Mouse (Mus musculus): Measurements from ENCODE around the gene Gfm1.

Gfm1 gene

DNA sequence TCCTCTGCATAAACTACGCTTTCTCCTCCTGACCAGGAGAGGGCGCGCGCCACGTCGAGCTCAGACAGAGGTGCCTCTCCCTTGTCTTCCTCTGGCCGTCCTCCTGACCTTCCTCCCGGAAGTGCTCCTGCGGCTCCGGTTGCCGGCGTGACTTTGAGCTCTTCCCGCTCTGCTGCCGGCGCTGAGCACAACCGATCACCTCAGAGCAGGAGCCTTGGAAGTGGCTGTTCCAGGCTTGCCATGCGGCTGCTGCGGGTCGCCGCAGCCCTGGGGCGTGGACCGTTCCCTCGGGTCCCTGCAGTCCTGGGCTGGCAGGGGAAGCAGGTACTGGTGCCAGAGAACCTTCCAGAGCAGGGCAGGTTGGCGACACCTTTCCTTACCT lies at the start of gene Gfm1:
Gene Gfm1 (plus strand): TSS at position 98 of the 382 bp plus-strand sequence.
- under 1% methylated on average over 24 of the region's 24 CpGs for WGBS

DNA sequence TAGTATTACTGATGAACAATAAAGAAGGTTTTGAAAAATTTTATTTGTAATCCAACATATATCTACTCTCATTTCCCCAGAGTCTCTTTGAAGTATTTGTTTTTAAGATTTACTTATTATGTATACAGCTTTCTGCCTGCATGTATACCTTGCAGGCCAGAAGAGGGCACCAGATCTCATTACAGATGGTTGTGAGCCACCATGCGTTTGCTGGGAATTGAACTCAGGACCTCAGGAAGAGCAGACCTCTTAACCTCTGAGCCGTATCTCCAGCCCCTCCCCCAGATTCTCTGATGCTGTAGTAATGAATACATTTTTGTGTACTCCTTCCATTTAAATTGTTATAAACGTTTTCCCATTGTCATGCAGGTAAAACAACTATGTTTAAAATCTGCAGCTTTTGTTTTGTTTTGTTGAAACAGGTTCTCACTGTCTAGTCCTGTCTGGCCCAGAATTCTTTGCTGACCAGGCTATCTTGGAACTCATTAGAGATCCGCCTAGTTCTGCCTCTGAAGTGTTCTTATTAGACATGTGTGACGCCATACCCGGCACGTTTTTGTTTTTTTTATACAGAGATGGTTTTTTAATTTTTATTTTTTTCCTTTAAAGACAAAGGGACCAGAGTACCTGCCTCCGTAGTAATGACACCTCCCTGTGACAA lies 428 bp upstream of the Gfm1 start:
- WGBS = 24% methylated on average over 8 of the region's 8 CpGs

DNA sequence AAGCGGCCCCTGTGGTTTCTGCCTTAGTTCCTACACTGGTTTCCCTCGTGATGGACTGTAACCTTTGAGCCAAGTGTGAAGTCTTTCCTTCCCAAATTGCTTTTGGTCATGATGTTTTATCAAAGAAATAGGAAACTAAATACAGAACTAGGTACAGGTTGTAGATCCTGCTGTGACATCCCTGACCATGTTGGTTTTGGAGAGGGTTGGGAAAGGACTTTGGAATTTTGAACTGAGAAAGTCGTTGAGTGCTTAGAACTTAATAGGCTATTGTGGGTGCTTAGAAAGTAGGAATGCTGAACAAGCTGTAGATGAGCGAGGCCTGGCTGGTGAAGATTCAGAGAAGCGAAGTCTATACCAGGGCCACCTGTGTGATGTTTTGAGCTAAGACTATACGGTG lies 4.1 kb downstream of the Gfm1 start:
- 95% methylated on average over 6 of the region's 6 CpGs for WGBS

DNA sequence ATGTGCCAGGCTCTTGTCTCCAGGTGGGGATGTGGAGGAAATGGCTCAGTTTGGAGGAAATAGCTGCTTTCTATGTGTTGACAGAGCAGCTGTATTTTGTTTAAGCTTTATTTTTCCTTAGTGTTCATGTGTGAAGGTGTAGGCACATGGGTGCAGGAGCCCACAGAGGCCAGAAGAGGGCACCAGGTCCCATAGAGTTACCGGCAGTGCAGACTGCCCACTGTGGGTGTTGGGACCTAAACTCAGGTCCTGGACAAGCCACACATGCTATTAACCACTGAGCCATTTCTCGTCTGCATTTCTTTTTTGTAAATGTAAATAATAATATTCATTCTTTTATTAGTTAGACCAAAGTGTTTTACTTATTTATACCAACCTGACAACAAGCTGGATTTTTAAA lies 17.2 kb downstream of the Gfm1 start:
- WGBS = 88% methylated on average over 2 of the region's 2 CpGs

DNA sequence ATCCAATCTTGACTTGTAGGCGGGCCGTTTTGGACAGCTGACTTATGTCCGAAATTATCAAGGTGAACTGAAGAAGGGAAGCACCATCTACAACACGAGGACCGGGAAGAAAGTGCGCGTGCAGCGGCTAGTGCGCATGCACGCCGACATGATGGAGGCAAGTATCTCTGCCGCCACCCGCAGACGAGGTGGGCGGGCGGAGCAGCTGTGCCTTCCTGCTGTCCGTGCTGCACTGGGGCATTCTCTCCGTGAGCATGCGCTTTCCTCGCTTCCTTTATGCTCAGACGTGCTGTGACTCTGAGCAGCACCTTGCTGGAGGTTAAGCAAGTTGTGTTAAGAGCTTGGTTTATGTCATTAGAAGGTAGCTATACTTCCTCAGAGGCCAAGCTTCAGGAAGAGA lies 19.8 kb downstream of the Gfm1 start:
- WGBS = 80% methylated on average over 21 of the region's 21 CpGs

DNA sequence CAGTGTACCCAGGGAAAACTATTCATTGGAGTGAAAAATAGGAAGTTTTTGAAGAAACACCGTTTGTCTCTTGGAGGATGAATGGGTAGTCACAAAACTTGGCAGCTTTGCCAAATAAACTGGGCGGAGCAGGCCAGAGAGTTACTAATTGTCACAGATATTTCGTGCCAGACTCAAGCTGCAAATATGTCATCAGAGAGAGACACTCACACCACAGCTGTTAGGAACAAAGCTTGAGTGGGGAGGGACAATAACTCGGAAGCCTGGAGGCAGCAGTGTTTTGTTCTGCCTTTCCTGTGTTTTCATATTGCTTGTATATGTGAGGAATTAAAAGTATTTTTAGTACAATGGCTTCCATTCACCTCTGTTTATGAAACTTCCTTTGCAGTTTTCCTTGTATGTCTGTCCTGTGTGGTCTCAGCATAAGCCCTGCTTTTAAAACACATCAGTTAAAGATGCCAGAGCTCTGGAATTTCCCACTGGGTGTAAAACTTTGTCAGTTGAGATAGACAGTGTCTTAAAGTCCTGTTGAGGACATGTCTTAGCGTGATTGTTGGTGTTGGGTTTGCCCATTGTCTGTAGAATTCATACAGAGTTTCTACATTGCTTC lies 20.8 kb downstream of the Gfm1 start:
- WGBS = 51% methylated on average over 5 of the region's 5 CpGs

DNA sequence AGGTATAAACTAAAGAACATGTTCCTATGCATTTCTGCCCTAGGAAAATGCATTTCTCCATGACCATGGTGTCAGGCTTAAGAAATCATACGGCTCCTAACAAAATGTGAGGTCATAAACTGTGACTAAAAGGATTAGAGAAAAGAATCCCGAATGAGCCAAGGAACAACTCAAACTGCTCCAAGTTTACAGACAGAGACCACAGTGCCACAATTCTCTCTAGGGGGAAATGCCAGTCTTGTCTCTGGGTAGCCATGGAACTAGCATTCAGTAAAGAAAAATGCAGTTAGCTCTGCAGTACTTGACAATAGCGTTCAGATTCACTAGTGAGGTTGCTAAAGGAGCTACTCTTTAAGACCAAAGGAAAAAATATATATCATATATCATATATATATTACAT lies 30.0 kb downstream of the Gfm1 start:
- 63% methylated on average over 3 of the region's 3 CpGs for WGBS

DNA sequence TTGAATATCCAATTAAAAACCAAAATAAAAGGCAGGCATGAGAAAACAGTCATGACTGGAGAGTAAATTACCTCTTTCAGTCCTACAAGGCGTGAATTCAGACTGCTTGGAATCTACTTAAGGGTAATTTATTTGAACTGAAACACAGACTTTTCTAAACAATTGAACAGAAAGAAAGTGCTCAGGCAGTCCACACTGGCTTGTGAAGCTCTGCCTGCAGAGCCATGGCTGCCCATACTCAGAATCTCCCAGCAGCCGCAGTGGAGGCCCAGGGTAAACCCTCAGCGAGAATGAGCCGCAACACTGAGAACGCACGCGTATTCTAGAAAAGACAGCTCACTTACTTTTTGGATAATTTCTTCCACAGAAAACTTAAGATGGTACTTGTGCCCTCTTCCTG lies 32.1 kb downstream of the Gfm1 start:
- WGBS = 78% methylated on average over 7 of the region's 7 CpGs

DNA sequence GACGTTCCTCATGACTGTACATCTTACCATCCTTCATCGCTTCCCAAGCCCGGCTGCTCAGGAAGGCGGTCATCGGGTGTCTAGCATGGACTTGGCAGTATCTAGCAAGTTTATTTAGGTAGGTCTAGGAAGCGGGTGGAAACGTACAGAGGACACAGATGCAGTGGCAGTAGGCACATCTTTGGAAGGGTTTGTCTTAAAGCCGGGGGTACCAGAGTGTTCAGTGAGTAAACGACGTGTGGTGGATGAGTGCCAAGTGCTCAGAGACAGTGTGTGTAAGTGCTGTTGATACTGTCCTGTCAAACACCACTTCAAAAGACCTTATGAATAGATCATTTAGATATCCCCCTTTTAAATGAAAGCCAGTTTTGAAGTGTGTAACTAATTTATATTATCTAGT lies 32.7 kb downstream of the Gfm1 start:
- WGBS = 40% methylated on average over 10 of the region's 10 CpGs

DNA sequence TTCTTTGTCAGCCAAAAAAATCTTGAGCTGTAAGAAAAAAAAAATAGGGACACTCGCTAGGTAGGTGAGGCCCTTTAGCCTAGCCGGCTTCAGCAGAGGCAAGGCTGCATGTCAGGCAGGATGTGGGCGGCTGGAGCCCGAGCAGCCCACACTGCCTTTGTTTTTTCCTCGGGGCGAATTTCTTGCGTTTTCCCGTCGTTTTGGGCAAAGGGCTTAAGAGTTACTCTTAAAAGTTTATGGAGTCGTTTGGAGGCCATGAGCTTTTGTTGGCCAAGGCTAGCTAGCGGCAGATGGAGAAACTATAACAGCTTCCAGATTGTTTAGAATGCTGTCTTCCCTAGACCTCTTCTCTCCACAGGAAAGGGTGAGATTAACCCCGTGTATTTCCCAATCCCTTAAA lies 33.1 kb downstream of the Gfm1 start:
- 7% methylated on average over 12 of the region's 12 CpGs for WGBS

DNA sequence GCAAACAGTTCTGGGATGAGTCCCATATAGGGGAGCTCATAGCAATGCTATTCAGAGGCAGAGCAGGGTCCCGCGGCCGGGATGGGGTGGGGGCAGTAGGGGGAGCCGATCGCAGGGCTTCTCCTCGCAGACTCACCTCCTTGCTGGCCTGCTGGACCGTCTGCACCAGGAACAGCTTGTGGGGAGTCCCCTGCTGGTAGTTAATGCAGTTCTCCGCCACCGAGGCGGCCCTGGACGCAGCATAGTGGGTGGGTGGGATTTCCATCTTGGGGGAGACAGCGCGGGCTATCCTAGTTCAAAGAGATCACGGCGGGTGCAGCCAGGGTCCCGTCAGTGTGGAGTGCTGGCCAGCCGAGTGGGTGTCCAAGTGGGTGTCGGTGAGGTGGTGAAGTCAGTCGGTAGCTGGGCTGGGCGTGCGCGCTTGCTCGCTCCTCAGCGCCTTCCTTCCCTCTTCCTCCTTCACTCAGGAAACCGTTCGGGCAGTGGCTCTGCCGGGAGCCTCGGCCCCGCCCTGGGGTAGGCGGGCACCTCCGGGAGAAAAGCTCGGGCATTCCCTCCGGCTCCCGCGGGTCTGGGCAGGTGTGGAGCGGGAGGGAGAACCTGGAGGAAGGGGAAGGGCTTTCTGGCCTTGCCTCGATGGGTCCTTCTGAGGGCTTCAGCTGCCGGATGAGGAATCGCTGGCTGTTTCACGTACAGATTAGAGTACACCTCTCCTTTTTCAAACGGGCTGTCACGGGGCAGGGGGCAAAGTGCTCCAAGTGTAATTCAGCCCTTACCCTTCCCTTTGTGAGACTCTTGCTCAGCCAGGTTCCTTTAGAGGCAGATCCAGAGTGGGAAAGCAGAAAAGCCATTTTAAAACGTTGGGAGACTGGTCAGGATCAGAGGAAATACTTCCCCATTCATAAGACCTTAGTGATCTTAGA lies 33.8 kb downstream of the Gfm1 start, which contains the start of gene Lxn:
Gene Lxn (minus strand): TSS at position 477 of the 923 bp plus-strand sequence.
- 3% methylated on average over 43 of the region's 43 CpGs for WGBS

DNA sequence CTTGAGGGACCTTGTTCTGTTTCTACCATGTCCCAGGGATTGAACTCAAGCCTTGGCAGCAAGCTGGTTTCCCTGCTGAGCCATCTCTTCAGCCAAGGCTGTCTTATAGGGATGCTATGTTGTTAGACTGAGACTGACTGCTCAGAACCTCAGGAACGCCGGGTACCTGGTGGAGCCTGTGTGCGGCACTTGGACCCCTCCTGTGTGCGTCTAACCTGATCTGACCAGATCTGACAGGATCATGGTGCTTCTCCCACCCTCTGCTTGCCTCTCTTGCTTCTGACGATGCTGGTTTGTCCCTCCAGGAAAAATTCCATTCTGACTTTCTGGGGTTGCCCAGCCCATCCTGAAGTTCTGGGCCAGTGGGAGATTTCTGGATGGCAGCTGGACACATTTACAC lies 36.7 kb downstream of the Gfm1 start:
- WGBS = 95% methylated on average over 5 of the region's 5 CpGs

DNA sequence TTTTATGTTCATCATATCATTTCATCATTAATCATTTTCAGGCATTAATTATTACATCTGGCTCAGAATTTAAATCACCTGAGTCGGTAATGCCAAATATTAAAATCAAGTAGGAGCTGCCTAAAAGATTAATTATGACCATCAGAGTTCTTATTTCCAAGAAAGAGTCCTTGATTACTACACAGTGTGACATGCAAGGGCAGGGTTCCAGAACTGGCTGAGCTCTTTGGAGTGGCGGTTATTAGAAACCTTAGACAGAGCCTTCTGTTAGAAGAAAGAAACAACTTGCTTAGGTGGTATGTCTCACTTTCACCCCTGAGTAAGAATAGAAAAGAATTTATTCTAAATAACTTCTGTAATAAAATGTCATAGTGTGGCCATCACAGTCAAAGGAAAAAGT lies 37.4 kb downstream of the Gfm1 start:
- WGBS = 89% methylated on average over 2 of the region's 2 CpGs

DNA sequence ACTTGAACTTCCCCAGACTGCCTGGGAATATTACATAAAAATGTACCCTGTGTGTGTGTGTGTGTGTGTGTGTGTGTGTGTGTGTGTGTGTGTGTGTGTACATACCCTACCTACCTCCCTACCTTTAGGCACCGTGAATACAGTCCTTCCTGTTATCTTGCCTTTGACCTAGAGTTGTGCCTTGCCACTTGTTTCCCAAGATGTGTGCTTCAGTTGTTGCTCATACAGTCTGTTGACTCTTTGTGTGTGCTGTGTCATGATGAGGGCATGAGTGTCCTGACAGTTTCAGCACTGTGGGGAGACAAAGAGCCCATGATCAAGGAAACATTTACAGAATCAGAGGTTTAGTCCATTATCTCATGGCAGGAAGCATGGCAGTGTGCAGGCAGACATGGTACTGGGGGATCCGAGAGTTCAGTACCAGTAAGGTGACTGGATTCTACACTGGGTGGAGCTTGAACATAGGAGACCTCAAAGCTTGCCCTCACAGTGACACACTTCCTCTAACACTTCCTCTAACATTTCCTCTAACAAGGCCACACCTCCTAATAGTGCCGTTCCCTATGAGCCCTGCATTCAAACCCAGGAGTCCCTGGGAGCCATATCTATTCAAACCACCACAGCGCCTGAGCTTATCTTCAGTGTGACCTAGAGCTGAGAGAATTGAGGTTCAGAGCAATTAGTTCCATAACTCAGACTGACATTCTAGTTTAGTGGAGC lies 41.7 kb downstream of the Gfm1 start:
- 88% methylated on average over 4 of the region's 4 CpGs for WGBS

DNA sequence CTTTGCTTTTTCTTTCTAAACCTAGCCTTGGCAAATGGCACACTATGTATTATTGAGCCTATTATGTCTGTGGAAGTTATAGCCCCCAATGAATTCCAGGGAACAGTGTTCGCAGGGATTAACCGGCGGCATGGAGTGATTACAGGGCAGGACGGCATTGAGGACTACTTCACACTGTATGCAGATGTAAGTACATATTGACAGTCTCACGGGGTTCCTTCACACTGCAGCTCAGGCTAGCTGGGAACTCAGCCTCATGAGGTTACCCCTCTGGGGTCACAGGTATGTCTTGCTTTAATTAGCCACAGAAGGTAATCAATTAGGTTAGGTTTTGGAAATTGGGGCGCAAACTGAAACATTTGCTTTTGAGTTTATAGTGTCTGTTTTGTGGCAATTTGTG lies 43.5 kb downstream of the Gfm1 start:
- 93% methylated on average over 6 of the region's 6 CpGs for WGBS

DNA sequence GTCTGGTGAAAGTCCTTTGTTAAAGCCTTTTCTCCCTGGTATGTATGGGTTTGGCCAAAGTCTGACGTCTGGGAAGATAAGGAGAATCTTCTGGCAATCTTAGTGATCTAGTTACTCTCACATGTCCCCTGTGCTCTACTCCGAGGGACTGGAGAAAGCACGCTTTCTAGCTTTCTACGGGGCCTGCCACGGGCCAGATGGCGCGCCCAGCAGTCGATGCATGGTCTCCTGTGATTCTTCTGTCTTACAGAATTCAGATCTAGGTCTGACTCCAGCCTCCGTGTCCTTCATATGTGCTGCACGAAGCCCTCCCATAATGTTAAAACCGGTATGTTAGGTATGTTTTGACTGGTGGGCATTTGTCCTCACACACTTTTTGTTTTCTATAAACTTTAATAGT lies 49.9 kb downstream of the Gfm1 start:
- WGBS = 96% methylated on average over 11 of the region's 11 CpGs

DNA sequence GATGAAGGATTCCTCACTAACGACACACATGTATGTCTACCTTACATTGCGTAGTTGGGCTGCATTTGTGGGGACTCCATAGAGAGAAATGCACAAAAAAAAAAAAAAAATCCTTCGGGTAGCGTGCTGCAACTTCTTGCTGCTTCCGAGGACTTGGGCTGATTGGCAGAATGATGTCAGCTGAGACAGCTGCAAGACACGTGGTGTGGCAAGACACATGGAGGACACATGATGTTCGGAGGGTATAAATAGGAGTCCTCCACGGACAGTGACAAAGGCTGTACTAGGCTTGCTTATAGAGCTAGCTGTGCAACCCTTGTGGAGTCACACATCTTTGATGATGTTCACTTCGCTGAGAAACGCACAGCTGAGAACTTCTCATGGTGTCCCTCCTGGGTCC lies 52.5 kb downstream of the Gfm1 start:
- 88% methylated on average over 10 of the region's 10 CpGs for WGBS

DNA sequence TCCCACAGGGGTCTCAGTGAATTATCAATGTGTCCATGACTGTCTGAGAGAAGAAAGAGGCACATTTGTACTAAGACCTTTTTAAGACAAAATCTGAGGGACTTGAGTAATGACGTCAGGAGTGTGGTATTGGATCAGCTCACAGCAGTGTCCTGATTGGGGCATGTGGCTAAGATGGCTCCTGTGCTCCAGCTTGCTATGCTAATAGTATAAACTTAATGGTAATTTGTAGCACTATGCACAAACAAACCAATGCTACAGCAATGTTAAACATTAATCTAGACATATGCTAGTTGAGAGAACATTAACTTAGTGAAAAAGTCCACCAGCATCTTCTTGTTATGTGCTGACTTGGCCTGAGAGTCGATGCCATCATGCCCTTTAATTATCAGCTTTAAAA lies 55.3 kb downstream of the Gfm1 start:
- WGBS = 81% methylated on average over 2 of the region's 2 CpGs

DNA sequence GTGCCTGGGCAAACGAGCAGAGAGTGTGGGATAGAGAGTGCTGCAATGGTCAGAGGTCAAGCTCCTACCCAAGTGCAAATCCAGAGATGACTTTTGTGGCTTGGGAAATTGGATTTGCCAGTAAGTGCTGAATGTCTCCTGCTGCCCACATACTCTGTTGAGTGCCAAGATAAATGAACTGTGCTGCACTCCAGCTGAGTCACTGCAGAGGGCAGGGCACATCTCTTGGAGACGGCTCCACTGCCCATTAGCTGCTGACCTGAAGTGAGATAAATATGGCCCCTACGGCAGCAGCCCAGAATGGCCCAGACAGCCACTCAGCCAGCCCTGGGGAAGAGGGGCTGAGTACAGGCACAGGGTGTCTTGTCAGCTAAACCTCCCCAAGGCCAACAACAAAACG lies 60.3 kb downstream of the Gfm1 start:
- 73% methylated on average over 4 of the region's 4 CpGs for WGBS

DNA sequence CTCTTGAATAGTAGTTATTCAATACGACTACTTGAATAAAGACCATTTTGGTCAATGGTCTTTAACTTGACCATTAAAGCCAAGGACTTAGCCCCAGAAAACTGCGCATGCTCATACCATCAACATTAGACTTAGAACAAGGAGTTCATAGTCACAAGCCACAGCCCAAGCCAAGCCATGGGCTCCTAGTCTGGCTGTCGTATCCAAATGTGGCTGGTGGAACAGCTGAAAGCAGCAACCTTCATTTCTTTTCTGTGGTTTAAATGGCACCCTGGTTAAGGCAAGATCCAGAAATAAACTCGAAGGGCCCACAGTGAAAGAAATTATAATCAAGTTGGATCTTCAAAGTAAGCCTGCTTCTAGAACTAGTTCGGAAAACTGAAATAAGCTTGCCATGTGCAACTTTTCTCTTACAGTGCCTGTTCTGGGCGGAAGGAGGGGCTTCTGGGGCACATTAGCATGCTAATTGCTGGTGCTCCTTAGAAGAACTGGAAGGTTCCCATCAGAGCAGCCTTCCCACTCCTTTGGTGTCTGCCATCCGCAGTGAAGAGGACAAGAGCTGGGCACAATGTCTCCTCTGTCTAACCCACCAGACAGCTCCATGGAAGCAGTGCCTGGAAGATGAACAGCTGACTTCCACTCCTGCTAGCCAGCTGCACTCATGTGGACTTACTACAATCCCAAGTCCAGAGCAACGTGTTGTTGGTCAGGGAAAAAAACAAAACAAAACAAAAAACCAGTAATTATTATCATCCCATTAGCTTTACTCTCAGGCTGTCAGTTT lies 62.4 kb downstream of the Gfm1 start:
- WGBS = 56% methylated on average over 8 of the region's 8 CpGs

DNA sequence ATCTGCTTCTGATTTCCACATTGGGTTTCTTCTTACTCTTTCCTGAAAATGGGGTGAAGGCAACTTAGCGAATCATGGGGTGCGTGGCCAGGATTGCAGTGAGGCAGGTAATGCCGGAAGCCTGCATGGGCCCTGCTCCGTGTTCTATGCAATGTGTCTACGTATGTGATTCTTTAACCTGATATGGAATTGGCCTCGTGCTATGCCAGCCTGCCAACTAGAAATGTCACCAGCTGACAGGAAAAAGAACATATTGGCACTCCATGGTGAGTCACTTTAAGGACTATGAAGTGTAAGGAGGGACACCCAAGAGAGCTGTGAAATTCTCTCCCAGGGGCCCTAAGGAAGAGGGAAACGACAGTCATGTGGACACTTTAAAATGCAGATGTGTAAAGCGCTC lies 63.2 kb downstream of the Gfm1 start:
- WGBS = 73% methylated on average over 8 of the region's 8 CpGs
